Comparison of ENCODE assay signal across 16 mouse cellular contexts in genomic region chr12:113149341-113149740, GRCm38 (mm10). TPM values are rescaled to one million over a fixed set of nuclear protein-coding genes. Genes with fewer than 3 reads are reported as not detected.
DNase-seq lines count a peak whose midpoint lies in the region; ATAC-seq and TF ChIP-seq lines count a peak whose summit lies in the region.
"Had no signal": no experiment of that assay in that cellular context is flagged by ENCODE, and none has a peak within 500 bp of the region (broad histone marks: within the 10 kb centered on the region; RNA-seq: fewer than 3 reads in every experiment).

No protein-coding gene starts in this region.

- 68% methylated on average over 4 of the region's 4 CpGs for WGBS in kidney, adult 2 months
- 57% methylated on average over 4 of the region's 4 CpGs for WGBS in lung, postnatal 0 days
- 73% methylated on average over 4 of the region's 4 CpGs for WGBS in stomach, postnatal 0 days

- no peaks in the 10 kb centered on the region for H3K9me3 ChIP-seq in E14TG2a.4 (ENCODE audit: low read length)
- no peaks in the 10 kb centered on the region for H3K9me3 ChIP-seq in lung, postnatal 0 days (ENCODE audit: low read length)
- H3K9me3 ChIP-seq in stomach, postnatal 0 days (ENCODE audit: control insufficient read depth, low read length), result no peaks in the 10 kb centered on the region
- H3K9me3 ChIP-seq: embryonic facial prominence, embryonic 15.5 days; forebrain, embryonic 15.5 days; megakaryocyte, embryonic 14.5 days had no signal

- H3K4me2 ChIP-seq in lung, postnatal 0 days (replicated peaks; ENCODE audit: low read depth, low read length), result no peak overlapping the region
- H3K4me2 ChIP-seq in stomach, postnatal 0 days (replicated peaks; ENCODE audit: low read depth), result no peak overlapping the region
- H3K4me2 ChIP-seq: embryonic facial prominence, embryonic 15.5 days; forebrain, embryonic 15.5 days had no signal

- no peak overlapping the region for H3K27ac ChIP-seq in kidney, adult 2 months (ENCODE audit: insufficient read depth, low read depth, low read length)
- H3K27ac ChIP-seq in lung, postnatal 0 days (ENCODE audit: low read length), result no peak overlapping the region
- no peak overlapping the region for H3K27ac ChIP-seq in stomach, postnatal 0 days (replicated peaks)
- H3K27ac ChIP-seq: embryonic facial prominence, embryonic 15.5 days; forebrain, embryonic 15.5 days; liver, embryonic 14.5 days had no signal

- TF ChIP-seq POLR2A in kidney, adult 2 months (IDR thresholded peaks at IDR 0.05; ENCODE audit: low read depth, low read length), result no peak

- H3K4me1 ChIP-seq in kidney, adult 2 months (ENCODE audit: control insufficient read depth, insufficient read depth, low read length), result peaks cover 21% of the 10 kb centered on the region
- peaks cover 99% of the 10 kb centered on the region for H3K4me1 ChIP-seq in E14TG2a.4 (replicated peaks; ENCODE audit: low read depth, low read length)
- peaks cover 29% of the 10 kb centered on the region for H3K4me1 ChIP-seq in lung, postnatal 0 days (ENCODE audit: insufficient read depth, low read depth, low read length)
- peaks cover 15% of the 10 kb centered on the region for H3K4me1 ChIP-seq in stomach, postnatal 0 days (replicated peaks; ENCODE audit: control insufficient read depth, insufficient read depth)

- no peaks in the 10 kb centered on the region for H3K36me3 ChIP-seq in kidney, adult 2 months (ENCODE audit: control insufficient read depth, insufficient read depth, low read length)
- peaks cover 30% of the 10 kb centered on the region for H3K36me3 ChIP-seq in E14TG2a.4 (ENCODE audit: insufficient read depth, low read length)
- peaks cover 7% of the 10 kb centered on the region; the same call in 1 of the 2 replicates for H3K36me3 ChIP-seq in lung, postnatal 0 days (ENCODE audit: insufficient read depth, low read length)
- H3K36me3 ChIP-seq in stomach, postnatal 0 days (ENCODE audit: control insufficient read depth, insufficient read depth, low read length), result no peaks in the 10 kb centered on the region
- H3K36me3 ChIP-seq: embryonic facial prominence, embryonic 15.5 days had no signal

- no peak overlapping the region for H3K4me3 ChIP-seq in kidney, adult 2 months (ENCODE audit: insufficient read depth, low read depth, low read length)
- H3K4me3 ChIP-seq in E14TG2a.4 (replicated peaks; ENCODE audit: low read length), result 0 out of 2 replicates have a peak overlapping the region, but pooled peaks have one; percentile 45
- no peak overlapping the region for H3K4me3 ChIP-seq in lung, postnatal 0 days (ENCODE audit: low read depth, low read length)
- no peak overlapping the region for H3K4me3 ChIP-seq in stomach, postnatal 0 days (ENCODE audit: low read depth, low read length)
- H3K4me3 ChIP-seq: embryonic facial prominence, embryonic 15.5 days; forebrain, embryonic 15.5 days; megakaryocyte, embryonic 14.5 days had no signal

- H3K27me3 ChIP-seq in kidney, adult 2 months (replicated peaks; ENCODE audit: control insufficient read depth, insufficient read depth, low read length), result no peaks in the 10 kb centered on the region
- peaks cover 46% of the 10 kb centered on the region for H3K27me3 ChIP-seq in E14TG2a.4 (ENCODE audit: insufficient read depth, low read length)
- no peaks in the 10 kb centered on the region for H3K27me3 ChIP-seq in lung, postnatal 0 days (replicated peaks; ENCODE audit: insufficient read depth, low read length)
- no peaks in the 10 kb centered on the region for H3K27me3 ChIP-seq in stomach, postnatal 0 days (ENCODE audit: control insufficient read depth, insufficient read depth, low read length)

- TF ChIP-seq EP300 in lung, postnatal 0 days (IDR thresholded peaks at IDR 0.05), result no peak
- TF ChIP-seq EP300 in stomach, postnatal 0 days (optimal IDR thresholded peaks at IDR 0.05), result no peak

- ATAC-seq in lung, postnatal 0 days, result no peak
- ATAC-seq in stomach, postnatal 0 days (ENCODE audit: low FRiP score, low TSS enrichment), result no peak
- ATAC-seq in erythroid progenitor cell, adult 5-6 weeks (replicated peaks; ENCODE audit: low FRiP score, poor library complexity, severe bottlenecking), result no peak
- ATAC-seq: forebrain, embryonic 15.5 days; hindbrain, embryonic 16.5 days had no signal

- no peak for TF ChIP-seq CTCF in kidney, adult 2 months (conservative IDR thresholded peaks at IDR 0.05; ENCODE audit: insufficient read depth, insufficient read length, low read depth, low read length)
- TF ChIP-seq CTCF in E14TG2a.4 (conservative IDR thresholded peaks at IDR 0.05; ENCODE audit: low read length), result no peak
- no peak for TF ChIP-seq CTCF in lung, postnatal 0 days (IDR thresholded peaks at IDR 0.05)
- no peak for TF ChIP-seq CTCF in stomach, postnatal 0 days (IDR thresholded peaks at IDR 0.05; ENCODE audit: low read depth)

- peak; percentile 41 for DNase-seq in kidney, adult 2 months
- no peak for DNase-seq in kidney, adult 9 months
- peak; percentile 7 to 13 for DNase-seq in B cell, adult 2 months
- DNase-seq in lung, postnatal 0 days (ENCODE audit: low spot score), result peak; percentile 34
- DNase-seq in stomach, postnatal 0 days (ENCODE audit: low spot score), result no peak
- DNase-seq: adrenal gland, postnatal 36 days; gastrocnemius, postnatal 10 days; layer of hippocampus, postnatal 36 days; left cerebral cortex, postnatal 4 days had no signal

- H3K9ac ChIP-seq in lung, postnatal 0 days (replicated peaks; ENCODE audit: low read depth), result no peak overlapping the region
- H3K9ac ChIP-seq in stomach, postnatal 0 days (ENCODE audit: low read length), result no peak overlapping the region
- H3K9ac ChIP-seq: embryonic facial prominence, embryonic 15.5 days; forebrain, embryonic 15.5 days; liver, embryonic 14.5 days had no signal

RNA-seq across cellular contexts. Expression of gene Crip1, which starts 3.2 kb away (rescaled TPM):
- polyA plus RNA-seq in kidney, adult 2 months (2012; rRNA removed), result 195 and 229 TPM in 2 replicates
- polyA plus RNA-seq in lung, postnatal 0 days (2015; fragmentation: Nextera tagmentation; extraction: Ambion mirVana), result 1,321 and 1,744 TPM in 2 replicates
- polyA plus RNA-seq in stomach, postnatal 0 days (2015; fragmentation: Nextera tagmentation; extraction: Ambion mirVana), result 585 and 865 TPM in 2 replicates
- 106 and 143 TPM in 2 replicates for total RNA-seq in erythroid progenitor cell, adult 5-6 weeks (2015; ENCODE audit: low replicate concordance)
- total RNA-seq in erythroid progenitor cell, adult 5-6 weeks (2017; ENCODE audit: low replicate concordance), result 93.8 and 176 TPM in 2 replicates

RNA-seq across cellular contexts. Expression of gene Tedc1, which starts 6.9 kb away (rescaled TPM):
- 1.0 and 1.3 TPM in 2 replicates for polyA plus RNA-seq in kidney, adult 2 months (2012; rRNA removed)
- polyA plus RNA-seq in lung, postnatal 0 days (2015; fragmentation: Nextera tagmentation; extraction: Ambion mirVana), result 2.5 and 2.6 TPM in 2 replicates
- 5.7 and 6.0 TPM in 2 replicates for polyA plus RNA-seq in stomach, postnatal 0 days (2015; fragmentation: Nextera tagmentation; extraction: Ambion mirVana)
- 11.3 and 18.7 TPM in 2 replicates for total RNA-seq in erythroid progenitor cell, adult 5-6 weeks (2015; ENCODE audit: low replicate concordance)
- total RNA-seq in erythroid progenitor cell, adult 5-6 weeks (2017; ENCODE audit: low replicate concordance), result 18.9 and 38.9 TPM in 2 replicates

RNA-seq across cellular contexts. Expression of gene Crip2, which starts 9.3 kb away (rescaled TPM):
- 221 and 233 TPM in 2 replicates for polyA plus RNA-seq in kidney, adult 2 months (2012; rRNA removed)
- polyA plus RNA-seq in lung, postnatal 0 days (2015; fragmentation: Nextera tagmentation; extraction: Ambion mirVana), result 1,357 and 1,498 TPM in 2 replicates
- 106 and 112 TPM in 2 replicates for polyA plus RNA-seq in stomach, postnatal 0 days (2015; fragmentation: Nextera tagmentation; extraction: Ambion mirVana)
- 22.7 and 54.1 TPM in 2 replicates for total RNA-seq in erythroid progenitor cell, adult 5-6 weeks (2015; ENCODE audit: low replicate concordance)
- total RNA-seq in erythroid progenitor cell, adult 5-6 weeks (2017; ENCODE audit: low replicate concordance), result 16.0 and 29.5 TPM in 2 replicates

RNA-seq across cellular contexts. Expression of gene Tmem121, which starts 36.4 kb away (rescaled TPM):
- polyA plus RNA-seq in kidney, adult 2 months (2012; rRNA removed), result 0.27 and 0.41 TPM in 2 replicates
- polyA plus RNA-seq in lung, postnatal 0 days (2015; fragmentation: Nextera tagmentation; extraction: Ambion mirVana), result 1.2 TPM in 2 replicates
- polyA plus RNA-seq in stomach, postnatal 0 days (2015; fragmentation: Nextera tagmentation; extraction: Ambion mirVana), result 4.2 and 4.6 TPM in 2 replicates
- total RNA-seq in erythroid progenitor cell, adult 5-6 weeks (2015; ENCODE audit: low replicate concordance), result not detected in 2 replicates
- total RNA-seq in erythroid progenitor cell, adult 5-6 weeks (2017; ENCODE audit: low replicate concordance), result not detected in 2 replicates

RNA-seq across cellular contexts. Expression of gene Mta1, which starts 51.3 kb away (rescaled TPM):
- polyA plus RNA-seq in kidney, adult 2 months (2012; rRNA removed), result 39.0 and 44.4 TPM in 2 replicates
- polyA plus RNA-seq in lung, postnatal 0 days (2015; fragmentation: Nextera tagmentation; extraction: Ambion mirVana), result 10.5 and 12.2 TPM in 2 replicates
- 4.9 and 5.3 TPM in 2 replicates for polyA plus RNA-seq in stomach, postnatal 0 days (2015; fragmentation: Nextera tagmentation; extraction: Ambion mirVana)
- total RNA-seq in erythroid progenitor cell, adult 5-6 weeks (2015; ENCODE audit: low replicate concordance), result 27.2 and 40.4 TPM in 2 replicates
- total RNA-seq in erythroid progenitor cell, adult 5-6 weeks (2017; ENCODE audit: low replicate concordance), result 17.6 and 21.6 TPM in 2 replicates

Comparison
In these comparisons a context has a peak if more than half of its experiments do, and no peak if none do; other contexts are left out.
1. DNase-seq: peak in kidney, adult 2 months (single experiment), B cell, adult 2 months (2 of 2) and lung, postnatal 0 days (single experiment); none in kidney, adult 9 months (single experiment) and stomach, postnatal 0 days (single experiment).